Mouse (Mus musculus): ENCODE measurements around the gene Hsd17b1.

Gene Hsd17b1

GRCm38 (mm10) chr11:101128996-101129577 lies 50.9 kb downstream of the Hsd17b1 start:
- DNase-seq (ENCODE audit: low spot score) = no peak
